Mouse (Mus musculus) G1E (cell line): ENCODE measurements around the gene Slc44a3.

Source experiments
- CTCF ChIP-seq: IDR thresholded peaks from 2 replicates; pipeline ENCODE4 v1.5.1; 2012; ENCODE audit warnings: low read depth, low read length, inconsistent platforms, mixed read lengths
- GATA1 ChIP-seq: IDR thresholded peaks from 2 replicates; pipeline ENCODE4 v1.6.1; 2012; ENCODE audit warnings: borderline replicate concordance, low read length, inconsistent platforms, mixed read lengths
- POLR2AphosphoS5 ChIP-seq: IDR thresholded peaks from 2 replicates; pipeline ENCODE4 v1.6.1; 2012; ENCODE audit warnings: low read depth, low read length, inconsistent platforms; ENCODE audit not compliant: insufficient replicate concordance
- TAL1 ChIP-seq: conservative IDR thresholded peaks from 2 replicates; pipeline ENCODE4 v1.6.1; 2012; ENCODE audit warnings: low read depth, low read length, inconsistent platforms, mixed read lengths

GRCm38 (mm10) chr3:121443861-121444271 lies 88.3 kb downstream of the Slc44a3 start:
- TF ChIP-seq CTCF (no peak), POLR2AphosphoS5 (no peak), GATA1 (no peak), TAL1 (no peak)
